Mouse (Mus musculus) MEL (cell line): ENCODE data around the gene Limk2. TPM values are rescaled to one million over a fixed set of nuclear protein-coding genes. Genes with fewer than 3 reads are reported as not detected.

Experiments
- DNase-seq: peaks from one replicate; pipeline ENCODE4 v3.0.0; 2011; ENCODE audit warnings: low read depth, low spot score
- H3K27ac ChIP-seq: 2 replicates; pipeline ENCODE4 v1.5.1; 2012; ENCODE audit warnings: low read depth, mild to moderate bottlenecking, control low read depth, low read length, moderate library complexity; ENCODE audit not compliant: control insufficient read depth
- H3K27me3 ChIP-seq, 2 experiments: fragments of 150-350 bp in 1 of 2; sonication (generic) in 1 of 2; 2 replicates each; pipeline ENCODE4 v1.6.1; 2012; ENCODE audit warnings: low read length in 2 of 2, mild to moderate bottlenecking in 2 of 2, improper control_type of control experiment in 1 of 2, moderate library complexity in 1 of 2; ENCODE audit not compliant: insufficient read depth in 2 of 2, control insufficient read depth in 1 of 2
- H3K36me3 ChIP-seq, 2 experiments: 2 replicates each; pipeline ENCODE4 v1.6.1; 2012 to 2014; ENCODE audit warnings: low read length in 2 of 2, improper control_type of control experiment in 1 of 2, inconsistent platforms in 1 of 2, mild to moderate bottlenecking in 1 of 2; ENCODE audit not compliant: insufficient read depth in 2 of 2, control insufficient read depth in 1 of 2
- H3K4me1 ChIP-seq, 2 experiments: fragments of 150-350 bp in 1 of 2; sonication (generic) in 1 of 2; 2 replicates each; pipeline ENCODE4 v1.6.1; 2012; ENCODE audit warnings: low read length in 2 of 2, improper control_type of control experiment in 1 of 2, mild to moderate bottlenecking in 1 of 2; ENCODE audit not compliant: insufficient read depth in 2 of 2, control insufficient read depth in 1 of 2
- H3K4me3 ChIP-seq, 2 experiments: fragments of 150-350 bp in 1 of 2; sonication (generic) in 1 of 2; 2 replicates each; pipeline ENCODE4 v1.5.1; 2012; ENCODE audit warnings: low read depth in 2 of 2, low read length in 2 of 2, mild to moderate bottlenecking in 2 of 2, moderate library complexity in 2 of 2, control low read depth in 1 of 2, improper control_type of control experiment in 1 of 2; ENCODE audit not compliant: control insufficient read depth in 1 of 2, insufficient read depth in 1 of 2
- H3K79me2 ChIP-seq: 2 replicates; pipeline ENCODE4 v1.6.1; 2012; ENCODE audit warnings: mild to moderate bottlenecking, low read length, moderate library complexity; ENCODE audit not compliant: control insufficient read depth, poor library complexity, insufficient read depth
- H3K9ac ChIP-seq: 2 replicates; pipeline ENCODE4 v1.6.1; 2012; ENCODE audit warnings: low read depth, mild to moderate bottlenecking, control low read depth, low read length, moderate library complexity; ENCODE audit not compliant: control insufficient read depth, poor library complexity, severe bottlenecking
- H3K9me3 ChIP-seq: fragments of 150-350 bp; sonication (generic); replicated peaks from 2 replicates; pipeline ENCODE4 v1.6.1; 2012; ENCODE audit warnings: mild to moderate bottlenecking, low read length, improper control_type of control experiment, moderate library complexity; ENCODE audit not compliant: insufficient read depth
- BHLHE40 ChIP-seq: IDR thresholded peaks from 2 replicates; pipeline ENCODE4 v1.6.1; 2012; ENCODE audit warnings: low read depth, mild to moderate bottlenecking, inconsistent platforms, low read length, improper control_type of control experiment, borderline replicate concordance
- CHD1 ChIP-seq: IDR thresholded peaks from 2 replicates; pipeline ENCODE4 v1.6.1; 2012; ENCODE audit warnings: low read depth, mild to moderate bottlenecking, inconsistent platforms, low read length, improper control_type of control experiment
- CHD2 ChIP-seq: IDR thresholded peaks from 2 replicates; pipeline ENCODE4 v1.6.1; 2011; ENCODE audit warnings: low read length, improper control_type of control experiment
- E2F4 ChIP-seq: IDR thresholded peaks from 2 replicates; pipeline ENCODE4 v1.6.1; 2011; ENCODE audit warnings: low read depth, low read length, improper control_type of control experiment, borderline replicate concordance
- EP300 ChIP-seq, 2 experiments: IDR thresholded peaks; 2 replicates each; pipeline ENCODE4 v1.6.1; 2011; ENCODE audit warnings: improper control_type of control experiment in 2 of 2, low read length in 2 of 2, low read depth in 1 of 2, mild to moderate bottlenecking in 1 of 2
- GABPA ChIP-seq: IDR thresholded peaks from 2 replicates; pipeline ENCODE4 v1.6.1; 2012; ENCODE audit warnings: low read depth, mild to moderate bottlenecking, inconsistent platforms, low read length, improper control_type of control experiment, moderate library complexity
- GATA1 ChIP-seq: IDR thresholded peaks from 2 replicates; pipeline ENCODE4 v1.6.1; 2011; ENCODE audit warnings: low read depth, low read length, improper control_type of control experiment
- HCFC1 ChIP-seq: IDR thresholded peaks from 2 replicates; pipeline ENCODE4 v1.6.1; 2012; ENCODE audit warnings: low read depth, mild to moderate bottlenecking, inconsistent platforms, low read length, improper control_type of control experiment, moderate library complexity
- MAX ChIP-seq: IDR thresholded peaks from 2 replicates; pipeline ENCODE4 v1.6.1; 2011; ENCODE audit warnings: low read length, improper control_type of control experiment
- MAZ ChIP-seq: IDR thresholded peaks from 2 replicates; pipeline ENCODE4 v1.6.1; 2012; ENCODE audit warnings: low read depth, mild to moderate bottlenecking, inconsistent platforms, low read length, improper control_type of control experiment
- MEF2A ChIP-seq: IDR thresholded peaks from 2 replicates; pipeline ENCODE4 v1.6.1; 2014; ENCODE audit warnings: low read depth, mild to moderate bottlenecking, inconsistent platforms, low read length, improper control_type of control experiment; ENCODE audit not compliant: poor library complexity, insufficient replicate concordance, severe bottlenecking; ENCODE audit errors: extremely low read depth
- MYB ChIP-seq: IDR thresholded peaks from 2 replicates; pipeline ENCODE4 v1.6.1; 2011; ENCODE audit warnings: mild to moderate bottlenecking, low read depth, low read length, improper control_type of control experiment
- MYC ChIP-seq: IDR thresholded peaks from 2 replicates; pipeline ENCODE4 v1.6.1; 2011; ENCODE audit warnings: low read depth, mild to moderate bottlenecking, low read length, improper control_type of control experiment, moderate library complexity
- NELFE ChIP-seq: IDR thresholded peaks from 2 replicates; pipeline ENCODE4 v1.6.1; 2011; ENCODE audit warnings: low read depth, low read length, improper control_type of control experiment
- POLR2A ChIP-seq, 2 experiments: IDR thresholded peaks; 2 replicates each; pipeline ENCODE4 v1.6.1; 2011 to 2012; ENCODE audit warnings: low read length in 2 of 2, mild to moderate bottlenecking in 2 of 2, control low read depth in 1 of 2, improper control_type of control experiment in 1 of 2, low read depth in 1 of 2, moderate library complexity in 1 of 2; ENCODE audit not compliant: control insufficient read depth in 1 of 2, insufficient read depth in 1 of 2, poor library complexity in 1 of 2
- POLR2AphosphoS2 ChIP-seq: IDR thresholded peaks from 2 replicates; pipeline ENCODE4 v1.6.1; 2011; ENCODE audit warnings: low read length, improper control_type of control experiment
- POLR2AphosphoS5 ChIP-seq: IDR thresholded peaks from 2 replicates; pipeline ENCODE4 v1.6.1; 2012; ENCODE audit warnings: low read depth, borderline replicate concordance, mild to moderate bottlenecking, inconsistent platforms, low read length, moderate library complexity, mixed read lengths
- RAD21 ChIP-seq: IDR thresholded peaks from 2 replicates; pipeline ENCODE4 v1.6.1; 2011; ENCODE audit warnings: mild to moderate bottlenecking, low read depth, low read length, improper control_type of control experiment
- RCOR1 ChIP-seq: IDR thresholded peaks from 2 replicates; pipeline ENCODE4 v1.6.1; 2012; ENCODE audit warnings: low read depth, mild to moderate bottlenecking, inconsistent platforms, low read length, improper control_type of control experiment
- SIN3A ChIP-seq: IDR thresholded peaks from 2 replicates; pipeline ENCODE4 v1.6.1; 2012; ENCODE audit warnings: low read length, improper control_type of control experiment, inconsistent platforms
- SMC3 ChIP-seq: IDR thresholded peaks from 2 replicates; pipeline ENCODE4 v1.6.1; 2011; ENCODE audit warnings: low read depth, low read length, improper control_type of control experiment
- TAL1 ChIP-seq: IDR thresholded peaks from 2 replicates; pipeline ENCODE4 v1.6.1; 2012; ENCODE audit warnings: mild to moderate bottlenecking, inconsistent platforms, low read length, moderate library complexity, mixed read lengths
- TBP ChIP-seq: IDR thresholded peaks from 2 replicates; pipeline ENCODE4 v1.8.0; 2011; ENCODE audit warnings: low read depth, low read length, improper control_type of control experiment
- TCF12 ChIP-seq: IDR thresholded peaks from 2 replicates; pipeline ENCODE4 v1.6.1; 2014; ENCODE audit warnings: low read depth, mild to moderate bottlenecking, inconsistent platforms, low read length, improper control_type of control experiment, moderate library complexity
- UBTF ChIP-seq: IDR thresholded peaks from 2 replicates; pipeline ENCODE4 v1.6.1; 2012; ENCODE audit warnings: low read depth, mild to moderate bottlenecking, inconsistent platforms, low read length, improper control_type of control experiment, moderate library complexity, borderline replicate concordance; ENCODE audit not compliant: insufficient read depth
- USF1 ChIP-seq: IDR thresholded peaks from 2 replicates; pipeline ENCODE4 v1.6.1; 2014; ENCODE audit warnings: low read depth, mild to moderate bottlenecking, inconsistent platforms, low read length, improper control_type of control experiment, moderate library complexity
- USF2 ChIP-seq, 2 experiments: IDR thresholded peaks; 2 replicates each; pipeline ENCODE4 v1.6.1; 2011 to 2012; ENCODE audit warnings: improper control_type of control experiment in 2 of 2, low read length in 2 of 2, borderline replicate concordance in 1 of 2, inconsistent platforms in 1 of 2, low read depth in 1 of 2, mild to moderate bottlenecking in 1 of 2; ENCODE audit not compliant: insufficient read depth in 1 of 2
- ZC3H11A ChIP-seq: IDR thresholded peaks from 2 replicates; pipeline ENCODE4 v1.6.1; 2012; ENCODE audit warnings: low read depth, mild to moderate bottlenecking, inconsistent platforms, low read length, improper control_type of control experiment
- ZKSCAN1 ChIP-seq: IDR thresholded peaks from 2 replicates; pipeline ENCODE4 v1.6.1; 2012; ENCODE audit warnings: low read depth, mild to moderate bottlenecking, inconsistent platforms, low read length, improper control_type of control experiment, moderate library complexity
- ZMIZ1 ChIP-seq: IDR thresholded peaks from 2 replicates; pipeline ENCODE4 v1.6.1; 2012; ENCODE audit warnings: low read depth, mild to moderate bottlenecking, inconsistent platforms, low read length, improper control_type of control experiment, moderate library complexity
- ZNF384 ChIP-seq: IDR thresholded peaks from 2 replicates; pipeline ENCODE4 v1.6.1; 2012; ENCODE audit warnings: low read depth, mild to moderate bottlenecking, inconsistent platforms, low read length, improper control_type of control experiment
- polyA plus RNA-seq, 2 experiments: library from polyadenylated mRNA; stranded (reverse) in 1 of 2; unstranded in 1 of 2; fragments of >175 nt in 1 of 2; fragments of >200 nt in 1 of 2; gene quantifications; 2 replicates each; pipeline versions ENCODE4 v1.2.1 to v1.2.4; 2012; ENCODE audit warnings: low replicate concordance in 2 of 2, low read depth in 1 of 2; ENCODE audit not compliant: insufficient read length in 2 of 2, insufficient read depth in 1 of 2, missing spikeins in 1 of 2
- total RNA-seq: library from RNA; depleted of rRNA; stranded (reverse); fragments of 300-350 nt; gene quantifications from 2 replicates; pipeline ENCODE4 v1.2.3, GENCODE M21; 2012

Limk2 gene
- total and polyA plus RNA-seq, 3 experiments: 19.6 to 29.1 TPM; not detected in 1

- Histone ChIP-seq H3K36me3 (peaks cover 0 to 3% of the 10 kb centered on the region in 2 experiments; a peak in 1 of 4 replicates), H3K9me3 (no peaks in the 10 kb centered on the region), H3K4me1 (no peaks in the 10 kb centered on the region), H3K27ac (no peak overlapping the region), H3K79me2 (no peaks in the 10 kb centered on the region), H3K9ac (no peak overlapping the region), H3K27me3 (no peaks in the 10 kb centered on the region), H3K4me3 (no peak overlapping the region)
- 0 out of 2 replicates have a peak, but pooled peaks have one; percentile 9 for TF ChIP-seq BHLHE40
- no peak for TF ChIP-seq MEF2A
- TF ChIP-seq, all 39 proteins: peak for 1
- no peak for DNase-seq
Measured at GRCm38 (mm10) chr11:3458428-3459104, 49.6 kb upstream of the Limk2 start.

DNA sequence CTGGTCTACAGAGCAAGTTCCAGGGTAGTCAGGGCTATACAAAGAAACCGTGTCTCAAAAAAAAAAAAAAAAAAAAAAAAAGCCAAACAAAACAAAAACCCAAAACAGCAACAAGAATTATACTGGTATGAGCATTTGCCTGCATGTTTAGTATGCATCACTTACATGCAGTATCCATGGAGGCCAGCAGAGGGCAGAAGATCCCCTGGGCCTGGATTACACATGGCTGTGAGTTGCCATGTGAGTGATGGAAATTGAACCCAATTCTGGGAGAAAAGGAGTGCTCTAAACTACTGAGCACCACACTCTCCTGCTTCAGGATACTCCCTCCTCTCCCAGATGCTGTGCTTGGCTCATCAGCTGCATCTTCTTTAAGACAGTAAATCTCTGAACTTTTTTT is 47.4 kb upstream of the Limk2 start:
- H3K4me3 ChIP-seq: no peak overlapping the region
- H3K36me3 ChIP-seq: peaks cover 0 to 10% of the 10 kb centered on the region in 2 experiments; a peak in 2 of 4 replicates
- peak; percentile 86 for DNase-seq
- peaks cover 3 to 4% of the 10 kb centered on the region in 2 experiments; a peak in 3 of 4 replicates for H3K4me1 ChIP-seq
- no peak overlapping the region for H3K27ac ChIP-seq
- H3K79me2 ChIP-seq: peaks cover 14% of the 10 kb centered on the region
- no peak overlapping the region for H3K9ac ChIP-seq
- H3K9me3 ChIP-seq: no peaks in the 10 kb centered on the region
- H3K27me3 ChIP-seq: no peaks in the 10 kb centered on the region
- TF ChIP-seq NELFE (no peak), POLR2AphosphoS5 (no peak), MAZ (no peak), ZNF384 (0 out of 2 replicates have a peak, but pooled peaks have one; percentile 25), POLR2AphosphoS2 (no peak), USF2 (IDR thresholded peaks at IDR 0.05; ENCODE audit: borderline replicate concordance in 1 of 2, insufficient read depth in 1 of 2, low read depth in 1 of 2, low read length in 2 of 2) (no peak), TCF12 (no peak), HCFC1 (peak; percentile 56; the same call in 1 of the 2 replicates), ZC3H11A (0 out of 2 replicates have a peak, but pooled peaks have one; percentile 30), SMC3 (peak; percentile 84), MAX (peak; percentile 84), UBTF (no peak), EP300 (IDR thresholded peaks at IDR 0.05; ENCODE audit: low read depth in 1 of 2, low read length in 2 of 2) (no peak), RAD21 (peak; percentile 56), SIN3A (no peak), MYC (peak; percentile 98), GATA1 (no peak), POLR2A (IDR thresholded peaks at IDR 0.05; ENCODE audit: control insufficient read depth in 1 of 2, insufficient read depth in 1 of 2, low read depth in 1 of 2, low read length in 2 of 2, poor library complexity in 1 of 2) (no peak; a peak in 1 of 4 replicates), TBP (no peak), ZKSCAN1 (no peak), TAL1 (no peak), RCOR1 (no peak), ZMIZ1 (no peak), USF1 (no peak), GABPA (no peak), E2F4 (no peak), MEF2A (no peak), CHD1 (no peak), CHD2 (no peak), MYB (no peak)
